Mouse (Mus musculus): ENCODE measurements at regions not wholly inside any gene's neighbourhood (a gene's known extent, or its start where the extent isn't known, plus 50 kb on each side); places are given as distances from the start of the nearest gene placed in this dataset.
A peak's percentile ranks its signal among the peaks of the same experiment; 100 is the strongest.

- no peak overlapping the region for H3K4me2 ChIP-seq (replicated peaks; ENCODE audit: low read depth)
- ATAC-seq (ENCODE audit: low FRiP score, low TSS enrichment) (no peak), DNase-seq (ENCODE audit: low spot score) (no peak)
- no peaks in the 10 kb centered on the region for H3K27me3 ChIP-seq (ENCODE audit: control insufficient read depth, insufficient read depth, low read length)
- 82% methylated on average over 6 of the region's 6 CpGs for WGBS
- no peaks in the 10 kb centered on the region for H3K4me1 ChIP-seq (replicated peaks; ENCODE audit: control insufficient read depth, insufficient read depth)
- H3K36me3 ChIP-seq (ENCODE audit: control insufficient read depth, insufficient read depth, low read length), result no peaks in the 10 kb centered on the region
- TF ChIP-seq EP300 (optimal IDR thresholded peaks at IDR 0.05) (no peak), CTCF (IDR thresholded peaks at IDR 0.05; ENCODE audit: low read depth) (no peak)
- no peaks in the 10 kb centered on the region for H3K9me3 ChIP-seq (ENCODE audit: control insufficient read depth, low read length)
- H3K4me3 ChIP-seq (ENCODE audit: low read depth, low read length), result no peak overlapping the region
- H3K9ac ChIP-seq (ENCODE audit: low read length), result no peak overlapping the region
- H3K27ac ChIP-seq (replicated peaks), result no peak overlapping the region
Measured at GRCm38 (mm10) chr10:119038991-119039390, 169.0 kb upstream of the Dyrk2 start.

DNA sequence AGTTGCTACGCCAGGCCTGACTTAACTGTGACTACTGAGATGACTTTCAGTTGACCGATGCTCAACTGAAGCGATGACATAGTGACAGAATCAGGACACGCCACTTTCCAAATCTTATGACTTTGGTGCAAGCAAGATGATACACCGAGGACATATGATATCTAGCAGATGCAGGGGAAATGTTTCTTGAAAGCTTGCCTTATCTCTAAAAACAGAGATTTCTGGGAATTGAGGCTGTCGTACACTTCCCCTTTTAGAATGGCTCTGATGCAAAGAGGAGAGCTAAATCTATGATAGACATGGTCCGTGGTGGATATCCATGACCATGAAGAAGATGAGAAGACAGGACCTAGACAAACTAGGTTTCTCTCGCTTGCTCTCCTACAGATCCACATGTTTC, 167.8 kb upstream of the Dyrk2 start:
- H3K9ac ChIP-seq (ENCODE audit: low read length), result no peak overlapping the region
- 93% methylated on average over 8 of the region's 8 CpGs for WGBS
- no peak for TF ChIP-seq CTCF (IDR thresholded peaks at IDR 0.05; ENCODE audit: low read depth)
- TF ChIP-seq EP300 (optimal IDR thresholded peaks at IDR 0.05), result no peak
- ATAC-seq (ENCODE audit: low FRiP score, low TSS enrichment), result no peak
- H3K27me3 ChIP-seq (ENCODE audit: control insufficient read depth, insufficient read depth, low read length), result no peaks in the 10 kb centered on the region
- no peak overlapping the region for H3K27ac ChIP-seq (replicated peaks)
- no peaks in the 10 kb centered on the region for H3K9me3 ChIP-seq (ENCODE audit: control insufficient read depth, low read length)
- no peaks in the 10 kb centered on the region for H3K4me1 ChIP-seq (replicated peaks; ENCODE audit: control insufficient read depth, insufficient read depth)
- H3K36me3 ChIP-seq (ENCODE audit: control insufficient read depth, insufficient read depth, low read length), result no peaks in the 10 kb centered on the region
- DNase-seq (ENCODE audit: low spot score), result no peak
- no peak overlapping the region for H3K4me2 ChIP-seq (replicated peaks; ENCODE audit: low read depth)
- H3K4me3 ChIP-seq (ENCODE audit: low read depth, low read length), result no peak overlapping the region

DNA sequence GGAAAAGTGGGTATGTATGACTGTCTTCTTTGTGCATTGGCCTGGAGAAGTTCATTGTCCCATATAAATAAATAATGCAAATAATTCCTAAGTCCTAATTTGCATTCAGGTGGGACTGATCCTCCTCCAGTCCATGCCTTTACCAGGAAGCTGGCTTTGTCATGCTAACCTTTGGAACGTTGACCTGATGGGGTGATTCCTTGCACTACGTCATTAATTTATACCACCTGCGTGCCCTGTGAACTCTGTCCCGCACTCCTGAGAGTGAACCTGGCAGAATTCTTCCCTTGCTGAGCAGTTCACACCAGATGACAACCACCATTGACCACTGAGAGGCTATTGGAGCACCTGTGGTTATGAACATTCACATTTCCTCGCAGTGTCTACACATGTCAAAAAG, 165.9 kb upstream of the Dyrk2 start:
- no peak for TF ChIP-seq CTCF (IDR thresholded peaks at IDR 0.05; ENCODE audit: low read depth)
- TF ChIP-seq EP300 (optimal IDR thresholded peaks at IDR 0.05), result no peak
- H3K27ac ChIP-seq (replicated peaks), result no peak overlapping the region
- DNase-seq (ENCODE audit: low spot score), result no peak
- no peaks in the 10 kb centered on the region for H3K4me1 ChIP-seq (replicated peaks; ENCODE audit: control insufficient read depth, insufficient read depth)
- WGBS, result 90% methylated on average over 5 of the region's 5 CpGs
- H3K36me3 ChIP-seq (ENCODE audit: control insufficient read depth, insufficient read depth, low read length), result no peaks in the 10 kb centered on the region
- H3K4me3 ChIP-seq (ENCODE audit: low read depth, low read length), result no peak overlapping the region
- no peak overlapping the region for H3K9ac ChIP-seq (ENCODE audit: low read length)
- H3K4me2 ChIP-seq (replicated peaks; ENCODE audit: low read depth), result no peak overlapping the region
- peak; percentile 60 for ATAC-seq (ENCODE audit: low FRiP score, low TSS enrichment)
- H3K27me3 ChIP-seq (ENCODE audit: control insufficient read depth, insufficient read depth, low read length), result no peaks in the 10 kb centered on the region
- H3K9me3 ChIP-seq (ENCODE audit: control insufficient read depth, low read length), result no peaks in the 10 kb centered on the region

GRCm38 (mm10) chr10:119034396-119034795, 164.4 kb upstream of the Dyrk2 start:
- TF ChIP-seq EP300 (optimal IDR thresholded peaks at IDR 0.05) (no peak), CTCF (IDR thresholded peaks at IDR 0.05; ENCODE audit: low read depth) (no peak)
- H3K36me3 ChIP-seq (ENCODE audit: control insufficient read depth, insufficient read depth, low read length), result no peaks in the 10 kb centered on the region
- no peaks in the 10 kb centered on the region for H3K27me3 ChIP-seq (ENCODE audit: control insufficient read depth, insufficient read depth, low read length)
- H3K4me2 ChIP-seq (replicated peaks; ENCODE audit: low read depth), result no peak overlapping the region
- DNase-seq (ENCODE audit: low spot score) (no peak), ATAC-seq (ENCODE audit: low FRiP score, low TSS enrichment) (no peak)
- H3K4me3 ChIP-seq (ENCODE audit: low read depth, low read length), result no peak overlapping the region
- no peaks in the 10 kb centered on the region for H3K9me3 ChIP-seq (ENCODE audit: control insufficient read depth, low read length)
- H3K4me1 ChIP-seq (replicated peaks; ENCODE audit: control insufficient read depth, insufficient read depth), result no peaks in the 10 kb centered on the region
- no peak overlapping the region for H3K27ac ChIP-seq (replicated peaks)
- 57% methylated on average over 4 of the region's 4 CpGs for WGBS
- H3K9ac ChIP-seq (ENCODE audit: low read length), result no peak overlapping the region

DNA sequence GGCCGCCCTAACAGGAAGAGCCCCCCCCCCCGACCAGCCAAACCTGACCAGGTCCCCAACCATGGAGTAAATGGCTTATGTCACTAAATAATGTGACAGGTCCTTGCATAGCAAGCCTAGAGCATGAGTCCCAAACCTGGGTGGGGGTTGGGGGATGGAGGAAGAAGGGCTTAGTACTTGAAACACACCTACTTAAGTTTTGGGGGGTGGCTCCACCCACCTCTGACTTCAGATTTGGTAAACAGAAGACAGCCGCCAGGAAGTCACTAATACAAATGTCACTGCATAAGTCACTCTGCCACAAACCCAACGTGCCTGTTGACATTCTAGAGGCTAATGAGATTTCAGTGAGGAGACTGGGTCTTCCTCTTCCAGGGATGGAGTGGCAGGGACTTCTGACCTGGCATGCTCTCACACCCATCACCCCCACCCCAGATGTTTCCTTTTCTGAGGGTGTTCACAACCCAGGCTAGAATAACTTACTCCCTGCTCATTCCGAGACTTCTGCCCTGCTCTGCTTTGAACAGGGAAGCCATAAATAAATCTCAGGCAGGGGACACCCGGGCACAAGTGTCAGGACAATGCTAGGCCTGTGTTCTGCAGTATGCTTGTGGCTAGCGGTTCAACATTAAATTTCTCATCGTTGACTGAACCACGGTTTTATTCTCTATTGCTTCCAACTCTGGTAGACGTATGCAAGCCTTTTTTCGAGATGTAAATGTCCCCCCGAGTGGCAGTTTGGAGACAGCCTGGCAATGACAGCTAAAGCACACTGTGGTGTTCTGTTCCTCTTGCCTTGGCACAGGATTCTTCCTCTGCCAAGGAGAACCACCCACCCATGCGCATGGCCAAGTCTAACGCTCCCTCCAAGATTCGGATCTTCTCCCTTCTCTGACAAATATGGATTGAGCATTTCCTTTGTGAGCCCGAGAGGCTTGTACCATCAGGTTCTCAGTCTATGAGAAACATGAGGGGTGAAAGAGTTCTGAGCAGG, 161.6 kb upstream of the Dyrk2 start:
- DNase-seq (ENCODE audit: low spot score), result no peak
- Histone ChIP-seq H3K4me3 (ENCODE audit: low read depth, low read length) (no peak overlapping the region), H3K27ac (replicated peaks) (no peak overlapping the region), H3K9ac (ENCODE audit: low read length) (no peak overlapping the region), H3K9me3 (ENCODE audit: control insufficient read depth, low read length) (no peaks in the 10 kb centered on the region), H3K36me3 (ENCODE audit: control insufficient read depth, insufficient read depth, low read length) (no peaks in the 10 kb centered on the region), H3K27me3 (ENCODE audit: control insufficient read depth, insufficient read depth, low read length) (no peaks in the 10 kb centered on the region), H3K4me2 (replicated peaks; ENCODE audit: low read depth) (no peak overlapping the region), H3K4me1 (replicated peaks; ENCODE audit: control insufficient read depth, insufficient read depth) (no peaks in the 10 kb centered on the region)
- 79% methylated on average over 16 of the region's 16 CpGs for WGBS
- TF ChIP-seq CTCF (IDR thresholded peaks at IDR 0.05; ENCODE audit: low read depth) (no peak), EP300 (optimal IDR thresholded peaks at IDR 0.05) (no peak)
- no peak for ATAC-seq (ENCODE audit: low FRiP score, low TSS enrichment)

DNA sequence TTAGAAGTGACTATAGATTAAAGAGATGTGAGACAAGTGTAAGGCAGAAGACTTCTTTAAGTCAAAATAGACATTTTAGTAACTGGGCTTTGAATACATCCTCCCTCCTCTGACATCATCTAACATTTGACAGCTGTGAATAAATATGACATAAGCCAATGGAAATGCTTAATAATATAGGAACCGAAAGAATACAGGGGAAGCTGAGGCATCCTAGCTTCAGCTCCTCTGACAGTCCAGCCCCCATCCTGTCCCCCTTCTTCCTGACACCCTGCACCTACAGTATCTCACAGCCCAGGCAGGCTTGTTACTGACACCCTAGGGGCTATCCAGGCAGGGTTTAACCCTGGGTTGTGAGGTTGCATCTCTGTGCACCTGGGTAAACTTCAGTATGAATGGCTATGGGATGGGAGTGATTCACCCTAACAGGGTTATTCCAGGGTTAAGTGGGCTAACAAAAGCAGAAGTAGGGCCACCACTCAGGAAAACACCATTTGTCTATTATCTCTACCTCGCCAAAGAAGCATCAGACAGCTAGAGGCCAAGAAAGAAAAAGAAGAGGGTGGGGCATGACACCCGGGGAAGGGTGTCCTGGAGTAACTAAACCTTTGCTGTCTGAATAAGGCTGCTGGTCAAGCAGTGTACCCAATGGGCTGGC, 158.6 kb upstream of the Dyrk2 start:
- Histone ChIP-seq H3K4me3 (ENCODE audit: low read depth, low read length) (no peak overlapping the region), H3K9me3 (ENCODE audit: control insufficient read depth, low read length) (no peaks in the 10 kb centered on the region), H3K27me3 (ENCODE audit: control insufficient read depth, insufficient read depth, low read length) (no peaks in the 10 kb centered on the region), H3K36me3 (ENCODE audit: control insufficient read depth, insufficient read depth, low read length) (no peaks in the 10 kb centered on the region), H3K4me1 (replicated peaks; ENCODE audit: control insufficient read depth, insufficient read depth) (no peaks in the 10 kb centered on the region), H3K4me2 (replicated peaks; ENCODE audit: low read depth) (no peak overlapping the region), H3K27ac (replicated peaks) (no peak overlapping the region), H3K9ac (ENCODE audit: low read length) (no peak overlapping the region)
- 66% methylated on average over 3 of the region's 3 CpGs for WGBS
- DNase-seq (ENCODE audit: low spot score), result no peak
- no peak for TF ChIP-seq CTCF (IDR thresholded peaks at IDR 0.05; ENCODE audit: low read depth)
- no peak for ATAC-seq (ENCODE audit: low FRiP score, low TSS enrichment)

Measured in stomach, postnatal 0 days (tissue).